ENCODE assay signal across 9 mouse cellular contexts in genomic region chr8:120743898-120744290, GRCm38 (mm10). TPM values are rescaled to one million over a fixed set of nuclear protein-coding genes. Genes with fewer than 3 reads are reported as not detected.
DNase-seq lines count a peak whose midpoint lies in the region.
"Had no signal": no experiment of that assay in that cellular context is flagged by ENCODE, and none has a peak within 500 bp of the region (broad histone marks: within the 10 kb centered on the region; RNA-seq: fewer than 3 reads in every experiment).

No protein-coding gene starts in this region.

- H3K9me3 ChIP-seq in heart, embryonic 10.5 days = no peaks in the 10 kb centered on the region
- H3K9me3 ChIP-seq: limb, embryonic 13.5 days had no signal

- H3K36me3 ChIP-seq in heart, embryonic 10.5 days = no peaks in the 10 kb centered on the region
- H3K36me3 ChIP-seq: limb, embryonic 13.5 days had no signal

- 51% methylated on average over 4 of the region's 4 CpGs for WGBS in heart, embryonic 10.5 days

- H3K27me3 ChIP-seq in heart, embryonic 10.5 days (ENCODE audit: insufficient read depth, poor library complexity, severe bottlenecking) = peaks cover 75% of the 10 kb centered on the region

- peak; percentile 46 to 53 for DNase-seq in heart, adult 9 months (ENCODE audit: low spot score in 2 of 2)
- DNase-seq in heart, postnatal 25 days (ENCODE audit: low spot score) = no peak
- no peak for DNase-seq in heart, embryonic 10.5 days (ENCODE audit: low spot score)
- peak; percentile 59 to 72 for DNase-seq in kidney, postnatal 4 days
- DNase-seq in lung, postnatal 25 days (ENCODE audit: low spot score) = peak; percentile 66
- DNase-seq in cerebellum, adult 11-12 months = no peak
- no peak for DNase-seq in cerebellum, adult 9-11 months
- no peak for DNase-seq in embryo, embryonic 10 days (ENCODE audit: low spot score)

- H3K4me1 ChIP-seq in heart, embryonic 10.5 days = peaks cover 13% of the 10 kb centered on the region

- no peak overlapping the region for H3K4me3 ChIP-seq in heart, embryonic 10.5 days
- H3K4me3 ChIP-seq: limb, embryonic 13.5 days had no signal

- intact Hi-C loops in heart, postnatal 25 days (cut with DNase I) = no loop called here

- peak overlapping the region; percentile 74; the same call in 1 of the 2 replicates for H3K27ac ChIP-seq in heart, embryonic 10.5 days
- H3K27ac ChIP-seq: limb, embryonic 13.5 days had no signal

RNA-seq across cellular contexts. Expression of gene Irf8, which starts 7.7 kb away (rescaled TPM):
- total RNA-seq in heart, postnatal 25 days (2021) = 1 to 10 TPM; 3.2 to 4.5 TPM
- polyA plus RNA-seq in heart, embryonic 10.5 days (2016; fragmentation: Nextera tagmentation; extraction: Ambion mirVana) = 2.1 and 4.5 TPM in 2 replicates

Comparison
In these comparisons a context has a peak if more than half of its experiments do, and no peak if none do; other contexts are left out.
1. DNase-seq: peak in heart, adult 9 months (2 of 2), kidney, postnatal 4 days (2 of 2) and lung, postnatal 25 days (single experiment); none in heart, postnatal 25 days (single experiment), heart, embryonic 10.5 days (single experiment), cerebellum, adult 11-12 months (single experiment), cerebellum, adult 9-11 months (single experiment) and embryo, embryonic 10 days (single experiment).